8 mouse cellular contexts compared by ENCODE assay signal in the genomic region with DNA sequence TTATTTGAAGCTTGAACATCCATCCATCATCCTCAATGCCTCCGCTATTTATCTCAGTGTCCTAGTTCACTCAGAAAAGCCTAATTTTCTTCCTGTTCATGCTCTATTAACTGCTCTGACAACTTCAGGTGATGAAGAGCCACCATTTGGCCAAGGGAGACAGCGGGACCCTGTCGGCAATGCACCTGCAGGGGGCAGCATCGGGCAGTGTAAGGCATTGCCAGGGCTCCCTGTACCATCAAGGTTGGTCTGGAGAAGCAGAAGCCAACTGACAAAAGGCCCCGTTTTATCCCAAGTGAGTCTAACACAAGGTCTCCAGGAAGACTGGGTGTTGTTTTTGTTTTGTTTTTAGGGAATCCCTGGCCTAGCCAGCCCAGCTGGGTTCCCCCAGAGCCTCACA. TPM values are rescaled to one million over a fixed set of nuclear protein-coding genes. Genes with fewer than 3 reads are reported as not detected.
DNase-seq lines count a peak whose midpoint lies in the region; TF ChIP-seq lines count a peak whose summit lies in the region.

No protein-coding gene starts in this region.

- H3K36me3 ChIP-seq in megakaryocyte, embryonic 14.5 days (replicated peaks; ENCODE audit: low read length): peaks cover 15% of the 10 kb centered on the region

- TF ChIP-seq CTCF in gastrocnemius, adult 2 months (IDR thresholded peaks at IDR 0.05): peak; percentile 100
- TF ChIP-seq CTCF in left cerebral cortex, adult 2 months (IDR thresholded peaks at IDR 0.05): peak; percentile 98

- H3K4me3 ChIP-seq in gastrocnemius, adult 2 months: no peak overlapping the region
- no peak overlapping the region for H3K4me3 ChIP-seq in left cerebral cortex, adult 2 months
- H3K4me3 ChIP-seq in megakaryocyte, embryonic 14.5 days (replicated peaks): peak overlapping the region; percentile 67

- peak overlapping the region; percentile 43; the same call in 1 of the 2 replicates for H3K27ac ChIP-seq in gastrocnemius, adult 2 months
- H3K27ac ChIP-seq in left cerebral cortex, adult 2 months: peak overlapping the region; percentile 58

- peak; percentile 87 for DNase-seq in T-cell, adult 2 months (ENCODE audit: low spot score)
- peak; percentile 96 to 97 for DNase-seq in cerebellum, postnatal 4 days (ENCODE audit: low spot score in 2 of 2)
- peak; percentile 93 for DNase-seq in gastrocnemius, adult 2 months
- DNase-seq in hindlimb bud, embryonic 11.5 days (ENCODE audit: extremely low spot score, low read depth, low spot score): peak; percentile 63
- peak; percentile 90 to 95 for DNase-seq in left cerebral cortex, adult 2 months (ENCODE audit: extremely low spot score in 1 of 2, low spot score in 2 of 2)
- DNase-seq in right cerebral cortex, adult 2 months (ENCODE audit: low spot score in 2 of 2): peak; percentile 96
- DNase-seq in urinary bladder, postnatal 14 days (ENCODE audit: low spot score): peak; percentile 96

- no peaks in the 10 kb centered on the region for H3K9me3 ChIP-seq in megakaryocyte, embryonic 14.5 days

- intact Hi-C loops in gastrocnemius, adult 2 months (cut with DNase I): loop anchor here (1.0 kb wide), 2 partner anchors 91 to 169 kb away; no protein-coding TSS in a partner anchor
- intact Hi-C loops in left cerebral cortex, adult 2 months (cut with DNase I): loop anchor here (1.0 to 5.0 kb wide), 4 partner anchors 50 to 233 kb away; partner anchors contain the start of gene Ier5

- peaks cover 71% of the 10 kb centered on the region for H3K4me1 ChIP-seq in megakaryocyte, embryonic 14.5 days

- H3K27me3 ChIP-seq in megakaryocyte, embryonic 14.5 days (replicated peaks): no peaks in the 10 kb centered on the region

RNA-seq across cellular contexts. Expression of gene Ier5, which starts 50.5 kb away (rescaled TPM):
- total RNA-seq in gastrocnemius, adult 2 months (2021): 1 to 10 TPM; 4.6 to 4.7 TPM
- 10 to 100 TPM; 60.4 to 75.1 TPM for total RNA-seq in left cerebral cortex, adult 2 months (2021)
- polyA plus RNA-seq in megakaryocyte, embryonic 14.5 days (2012; ENCODE audit: insufficient read depth, low replicate concordance): 33.6 and 49.8 TPM in 2 replicates

Comparison
In these comparisons a context has a peak if more than half of its experiments do, and no peak if none do; other contexts are left out.
1. RNA of gene Ier5, which starts 50.5 kb away (total RNA-seq): 60.4 to 75.1 TPM in left cerebral cortex, adult 2 months; 4.6 to 4.7 TPM in gastrocnemius, adult 2 months; every median in the first group is over 10 times any median in the second.
2. Peak in every context shown above with its lines, with median percentiles within 50 percentile points of each other: DNase-seq.